ENCODE assay signal across 8 mouse cellular contexts in the genomic region with DNA sequence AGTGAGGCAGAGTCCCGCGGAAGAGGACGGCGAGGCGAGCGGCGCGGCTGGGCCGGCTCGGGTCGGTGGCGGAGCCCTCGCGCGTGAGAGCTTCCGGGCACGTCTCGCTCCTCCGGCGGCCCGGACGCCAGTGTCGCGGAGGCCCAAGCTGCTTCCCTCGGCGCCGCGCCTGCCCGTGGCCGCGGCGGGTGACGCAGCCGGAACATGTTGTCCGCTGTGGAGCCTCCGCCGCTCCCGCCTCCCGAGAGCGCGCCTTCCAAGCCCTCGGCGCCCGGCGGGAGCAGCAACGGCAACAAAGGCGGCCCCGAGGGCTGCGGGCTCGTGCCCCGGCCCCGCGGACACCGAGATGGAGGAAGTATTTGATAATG. TPM values are rescaled to one million over a fixed set of nuclear protein-coding genes. Genes with fewer than 3 reads are reported as not detected.
A peak's percentile ranks its signal among the peaks of the same experiment; 100 is the strongest.
DNase-seq lines count a peak whose midpoint lies in the region; ATAC-seq lines count a peak whose summit lies in the region.
"Not testable (repeated sequence)": the region's sequence is repeated elsewhere in the genome, so short reads cannot be mapped to it uniquely, and the experiment has no call there.
"Had no signal": no experiment of that assay in that cellular context is flagged by ENCODE, and none has a peak within 500 bp of the region (broad histone marks: within the 10 kb centered on the region; RNA-seq: fewer than 3 reads in every experiment).

No protein-coding gene starts in this region.

- not testable (repeated sequence) for H3K27me3 ChIP-seq in embryonic facial prominence, embryonic 11.5 days (ENCODE audit: control insufficient read depth, insufficient read depth, low read length); hindbrain, embryonic 11.5 days (ENCODE audit: control insufficient read depth, insufficient read depth, low read length); kidney, embryonic 14.5 days (ENCODE audit: control insufficient read depth, insufficient read depth, low read length); liver, embryonic 12.5 days (replicated peaks); midbrain, embryonic 12.5 days; stomach, embryonic 14.5 days (ENCODE audit: control insufficient read depth, insufficient read depth, low read length)

- not testable (repeated sequence) for DNase-seq in embryonic facial prominence, embryonic 11.5 days (ENCODE audit: low spot score); hindbrain, embryonic 11.5 days (ENCODE audit: low spot score)

- H3K27ac ChIP-seq in embryonic facial prominence, embryonic 11.5 days (replicated peaks; ENCODE audit: low read depth, low read length); hindbrain, embryonic 11.5 days (ENCODE audit: low read depth, low read length); kidney, embryonic 14.5 days (ENCODE audit: low read depth, low read length); liver, embryonic 12.5 days; midbrain, embryonic 12.5 days (replicated peaks); stomach, embryonic 14.5 days (ENCODE audit: low read length): not testable (repeated sequence)

- WGBS in embryonic facial prominence, embryonic 11.5 days: 23% methylated on average over 54 of the region's 54 CpGs
- WGBS in hindbrain, embryonic 11.5 days: 32% methylated on average over 53 of the region's 54 CpGs
- 32% methylated on average over 53 of the region's 54 CpGs for WGBS in kidney, embryonic 14.5 days
- 20% methylated on average over 54 of the region's 54 CpGs for WGBS in liver, embryonic 12.5 days (ENCODE audit: insufficient replicate concordance)
- 26% methylated on average over 54 of the region's 54 CpGs for WGBS in midbrain, embryonic 12.5 days
- WGBS in stomach, embryonic 14.5 days: 29% methylated on average over 54 of the region's 54 CpGs

- not testable (repeated sequence) for H3K4me1 ChIP-seq in embryonic facial prominence, embryonic 11.5 days (ENCODE audit: control insufficient read depth, insufficient read depth, low read length); hindbrain, embryonic 11.5 days (replicated peaks; ENCODE audit: control insufficient read depth, insufficient read depth, low read length); kidney, embryonic 14.5 days (ENCODE audit: control insufficient read depth, insufficient read depth, low read length); liver, embryonic 12.5 days; midbrain, embryonic 12.5 days; stomach, embryonic 14.5 days (ENCODE audit: control insufficient read depth, insufficient read depth, low read length)

- H3K9ac ChIP-seq in embryonic facial prominence, embryonic 11.5 days (replicated peaks; ENCODE audit: low read length); hindbrain, embryonic 11.5 days (ENCODE audit: low read depth, low read length); kidney, embryonic 14.5 days (ENCODE audit: low read depth, low read length); liver, embryonic 12.5 days; midbrain, embryonic 12.5 days (replicated peaks); stomach, embryonic 14.5 days (replicated peaks; ENCODE audit: low read depth, low read length): not testable (repeated sequence)

- not testable (repeated sequence) for ATAC-seq in embryonic facial prominence, embryonic 11.5 days (replicated peaks; ENCODE audit: insufficient number of reproducible peaks, low FRiP score, low TSS enrichment, low read depth); kidney, embryonic 14.5 days (ENCODE audit: low FRiP score, low TSS enrichment); liver, embryonic 12.5 days; midbrain, embryonic 12.5 days (ENCODE audit: low FRiP score, low read depth); stomach, embryonic 14.5 days (ENCODE audit: insufficient number of reproducible peaks, insufficient read depth, low FRiP score, low read depth)
- ATAC-seq in granulocyte monocyte progenitor cell, adult 5-6 weeks (replicated peaks; ENCODE audit: poor library complexity, severe bottlenecking): peak; percentile 42
- ATAC-seq in hindbrain, embryonic 11.5 days (ENCODE audit: low FRiP score): peak; percentile 40; the same call in 1 of the 2 replicates

- H3K9me3 ChIP-seq in embryonic facial prominence, embryonic 11.5 days (replicated peaks; ENCODE audit: control insufficient read depth, low read length); hindbrain, embryonic 11.5 days (ENCODE audit: control insufficient read depth, low read length); stomach, embryonic 14.5 days (ENCODE audit: control insufficient read depth, low read depth, low read length): not testable (repeated sequence)
- H3K9me3 ChIP-seq in kidney, embryonic 14.5 days (ENCODE audit: control insufficient read depth, low read length): peaks cover 25% of the 10 kb centered on the region
- peaks cover 29% of the 10 kb centered on the region for H3K9me3 ChIP-seq in liver, embryonic 12.5 days (replicated peaks)
- H3K9me3 ChIP-seq in midbrain, embryonic 12.5 days: peaks cover 39% of the 10 kb centered on the region

- peak overlapping the region; percentile 24 for H3K4me3 ChIP-seq in embryonic facial prominence, embryonic 11.5 days (ENCODE audit: low read depth, low read length)
- H3K4me3 ChIP-seq in hindbrain, embryonic 11.5 days (ENCODE audit: low read depth, low read length): peak overlapping the region; percentile 8; the same call in 1 of the 2 replicates
- peak overlapping the region; percentile 3; the same call in 1 of the 2 replicates for H3K4me3 ChIP-seq in kidney, embryonic 14.5 days (ENCODE audit: low read length)
- peak overlapping the region; percentile 32; the same call in 1 of the 2 replicates for H3K4me3 ChIP-seq in liver, embryonic 12.5 days
- H3K4me3 ChIP-seq in midbrain, embryonic 12.5 days: peak overlapping the region; percentile 17
- 0 out of 2 replicates have a peak overlapping the region, but pooled peaks have one; percentile 11 for H3K4me3 ChIP-seq in stomach, embryonic 14.5 days (ENCODE audit: low read depth, low read length)

- H3K4me2 ChIP-seq in embryonic facial prominence, embryonic 11.5 days (ENCODE audit: low read depth, low read length): 0 out of 2 replicates have a peak overlapping the region, but pooled peaks have one; percentile 19
- peak overlapping the region; percentile 23 for H3K4me2 ChIP-seq in hindbrain, embryonic 11.5 days (replicated peaks; ENCODE audit: low read depth, low read length)
- H3K4me2 ChIP-seq in kidney, embryonic 14.5 days (replicated peaks; ENCODE audit: low read depth, low read length): peak overlapping the region; percentile 26
- H3K4me2 ChIP-seq in liver, embryonic 12.5 days: peak overlapping the region; percentile 60
- peak overlapping the region; percentile 32 for H3K4me2 ChIP-seq in midbrain, embryonic 12.5 days (replicated peaks)
- H3K4me2 ChIP-seq in stomach, embryonic 14.5 days (replicated peaks; ENCODE audit: low read depth, low read length): 0 out of 2 replicates have a peak overlapping the region, but pooled peaks have one; percentile 14

- H3K36me3 ChIP-seq in embryonic facial prominence, embryonic 11.5 days (replicated peaks; ENCODE audit: control insufficient read depth, insufficient read depth, low read depth, low read length); hindbrain, embryonic 11.5 days (ENCODE audit: control insufficient read depth, insufficient read depth, low read length); kidney, embryonic 14.5 days (ENCODE audit: control insufficient read depth, insufficient read depth, low read length); liver, embryonic 12.5 days; midbrain, embryonic 12.5 days; stomach, embryonic 14.5 days (ENCODE audit: control insufficient read depth, insufficient read depth, low read length): not testable (repeated sequence)

RNA-seq across cellular contexts. Expression of gene Zfp988, which starts 29.7 kb away (rescaled TPM):
- not detected in 2 replicates for polyA plus RNA-seq in embryonic facial prominence, embryonic 11.5 days (2014; fragmentation: Nextera tagmentation; extraction: Ambion mirVana)
- total RNA-seq in granulocyte monocyte progenitor cell, adult 5-6 weeks (2014; fragmentation: Nextera tagmentation): 0.51 TPM in 1 of 2 replicates, not detected in the other
- 0.22 TPM in 1 of 2 replicates, not detected in the other for total RNA-seq in granulocyte monocyte progenitor cell, adult 5-6 weeks (2017)
- not detected in 2 replicates for polyA plus RNA-seq in hindbrain, embryonic 11.5 days (2014; fragmentation: Nextera tagmentation; extraction: Ambion mirVana)
- polyA plus RNA-seq in kidney, embryonic 14.5 days (2014; fragmentation: Nextera tagmentation; extraction: Ambion mirVana): 0.32 and 0.34 TPM in 2 replicates
- polyA plus RNA-seq in liver, embryonic 12.5 days (2016; fragmentation: Nextera tagmentation; extraction: Ambion mirVana): 0.19 and 0.20 TPM in 2 replicates
- polyA plus RNA-seq in midbrain, embryonic 12.5 days (2016; fragmentation: Nextera tagmentation; extraction: Ambion mirVana): not detected in 2 replicates
- polyA plus RNA-seq in stomach, embryonic 14.5 days (2014; fragmentation: Nextera tagmentation; extraction: Ambion mirVana): 0.21 and 0.22 TPM in 2 replicates
- total RNA-seq: gastrocnemius, postnatal 36 days had no signal
